ENCODE assay signal across 8 mouse cellular contexts in the genomic region with DNA sequence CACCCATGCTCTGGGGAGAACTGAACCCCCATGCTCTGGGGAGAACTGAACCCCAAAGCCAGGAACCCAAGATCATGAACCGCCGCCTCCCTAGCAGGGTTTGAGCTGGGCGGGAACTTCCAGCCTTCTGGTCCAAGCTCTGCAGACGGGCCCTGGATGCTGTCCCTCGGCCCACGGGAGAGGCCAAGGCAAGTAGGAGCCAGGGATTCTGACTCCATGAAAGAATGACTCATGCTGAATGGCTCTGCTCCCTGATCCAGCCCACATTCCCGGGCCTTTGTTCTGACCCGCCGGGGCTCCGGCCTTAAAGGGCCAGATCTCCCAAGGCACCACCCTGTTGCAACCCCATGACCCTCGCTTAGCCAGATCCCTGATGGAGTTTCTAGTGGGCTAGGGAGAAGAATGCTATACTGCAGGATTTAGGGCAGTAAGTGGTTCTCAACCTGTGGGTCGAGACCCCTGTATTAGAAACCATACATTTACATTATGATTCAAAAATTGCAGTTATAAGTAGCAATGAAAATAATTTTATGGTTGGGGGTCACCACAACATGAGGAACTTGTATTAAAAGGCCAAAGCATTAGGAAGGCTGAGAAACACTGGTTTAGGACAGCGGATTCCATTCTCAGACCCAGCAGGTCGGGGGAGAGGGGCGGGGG.
A peak's percentile ranks its signal among the peaks of the same experiment; 100 is the strongest.
DNase-seq lines count a peak whose midpoint lies in the region; ATAC-seq lines count a peak whose summit lies in the region.

No protein-coding gene starts in this region.

- no peak overlapping the region for H3K4me3 ChIP-seq in liver, embryonic 15.5 days (replicated peaks)

- peak overlapping the region; percentile 31 for H3K4me2 ChIP-seq in liver, embryonic 15.5 days

- peak; percentile 47 for DNase-seq in layer of hippocampus, adult 11-12 months (ENCODE audit: low spot score)
- DNase-seq in layer of hippocampus, adult 9-10 months (ENCODE audit: low spot score): no peak
- DNase-seq in embryo, embryonic 10 days (ENCODE audit: low spot score): peak; percentile 62
- DNase-seq in heart, adult 8-10 months (ENCODE audit: low spot score): peak; percentile 93
- peak; percentile 59 for DNase-seq in kidney, adult 9 months
- DNase-seq in ovary, postnatal 14 days (ENCODE audit: low spot score): peak; percentile 62

- peak overlapping the region; percentile 49; the same call in 1 of the 2 replicates for H3K27ac ChIP-seq in liver, embryonic 15.5 days (replicated peaks)

- H3K9me3 ChIP-seq in liver, embryonic 15.5 days (replicated peaks): no peaks in the 10 kb centered on the region

- ATAC-seq in liver, embryonic 15.5 days (ENCODE audit: insufficient read depth): no peak
- no peak for ATAC-seq in erythroblast, adult 5-6 weeks (replicated peaks; ENCODE audit: low FRiP score, poor library complexity, severe bottlenecking)

- no peak overlapping the region for H3K9ac ChIP-seq in liver, embryonic 15.5 days

- WGBS in liver, embryonic 15.5 days (ENCODE audit: insufficient replicate concordance): 55% methylated on average over 14 of the region's 15 CpGs

- peaks cover 20% of the 10 kb centered on the region; the same call in 1 of the 2 replicates for H3K27me3 ChIP-seq in liver, embryonic 15.5 days

- H3K36me3 ChIP-seq in liver, embryonic 15.5 days (replicated peaks): no peaks in the 10 kb centered on the region

- peaks cover 70% of the 10 kb centered on the region for H3K4me1 ChIP-seq in liver, embryonic 15.5 days (replicated peaks)
